Mouse (Mus musculus): Measurements from ENCODE around the gene Agfg1. TPM values are rescaled to one million over a fixed set of nuclear protein-coding genes. Genes with fewer than 3 reads are reported as not detected.
"Not testable (repeated sequence)": the region's sequence is repeated elsewhere in the genome, so short reads cannot be mapped to it uniquely, and the experiment has no call there.

Gene Agfg1
- polyA plus RNA-seq, 1 experiment from 2014 or later, result 32.3 TPM

- WGBS, result 95% methylated on average over 4 of the region's 4 CpGs
- Histone ChIP-seq H3K27me3 (replicated peaks; ENCODE audit: low read depth, poor library complexity, severe bottlenecking) (no peaks in the 10 kb centered on the region), H3K4me3 (no peak overlapping the region), H3K27ac (replicated peaks) (no peak overlapping the region), H3K36me3 (replicated peaks) (peaks cover 21% of the 10 kb centered on the region), H3K9me3 (no peaks in the 10 kb centered on the region), H3K4me1 (0 out of 2 replicates have a peak, but pooled peaks cover 2% of the 10 kb centered on the region)
- no peak for DNase-seq (ENCODE audit: low spot score)
Observed at GRCm38 (mm10) chr1:82860391-82860790, 21.1 kb downstream of the Agfg1 start.

GRCm38 (mm10) chr1:82870202-82870601, 30.9 kb downstream of the Agfg1 start:
- Histone ChIP-seq H3K36me3 (replicated peaks) (peaks cover 43% of the 10 kb centered on the region), H3K27me3 (replicated peaks; ENCODE audit: low read depth, poor library complexity, severe bottlenecking) (no peaks in the 10 kb centered on the region), H3K27ac (replicated peaks) (no peak overlapping the region), H3K4me3 (no peak overlapping the region), H3K9me3 (no peaks in the 10 kb centered on the region), H3K4me1 (peaks cover 6% of the 10 kb centered on the region; the same call in 1 of the 2 replicates)
- WGBS, result 77% methylated on average over 3 of the region's 3 CpGs
- no peak for DNase-seq (ENCODE audit: low spot score)

GRCm38 (mm10) chr1:82879172-82879571, 39.9 kb downstream of the Agfg1 start:
- Histone ChIP-seq H3K27me3 (replicated peaks; ENCODE audit: low read depth, poor library complexity, severe bottlenecking) (no peaks in the 10 kb centered on the region), H3K36me3 (replicated peaks) (peaks cover 74% of the 10 kb centered on the region), H3K9me3 (no peaks in the 10 kb centered on the region), H3K4me1 (no peaks in the 10 kb centered on the region), H3K4me3 (no peak overlapping the region), H3K27ac (replicated peaks) (no peak overlapping the region)
- WGBS, result 89% methylated on average over 2 of the region's 2 CpGs
- no peak for DNase-seq (ENCODE audit: low spot score)

DNA sequence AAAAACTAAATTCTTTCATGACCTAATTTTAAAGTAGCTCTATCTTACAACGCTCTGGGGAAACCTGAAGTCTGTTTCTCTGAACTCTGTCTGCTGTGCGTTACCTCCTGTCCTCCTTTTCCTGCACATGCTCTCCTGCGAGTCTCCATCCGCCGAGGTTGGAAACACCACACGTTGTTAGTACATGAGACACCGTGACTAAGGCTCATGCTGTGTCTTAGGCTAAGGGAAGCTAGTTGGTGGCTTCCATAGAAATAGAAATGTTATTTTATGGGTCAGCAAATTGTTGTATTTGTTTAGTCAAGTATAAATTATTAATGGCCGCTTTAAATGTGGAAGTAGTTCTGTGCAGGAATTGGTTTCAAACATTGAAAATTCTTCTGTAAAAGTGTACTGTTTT, 40.9 kb downstream of the Agfg1 start:
- WGBS, result 88% methylated on average over 8 of the region's 8 CpGs
- no peaks in the 10 kb centered on the region for H3K4me1 ChIP-seq
- no peak for DNase-seq (ENCODE audit: low spot score)
- H3K27me3 ChIP-seq (replicated peaks; ENCODE audit: low read depth, poor library complexity, severe bottlenecking), result no peaks in the 10 kb centered on the region
- peaks cover 78% of the 10 kb centered on the region for H3K36me3 ChIP-seq (replicated peaks)
- H3K9me3 ChIP-seq, result no peaks in the 10 kb centered on the region
- no peak overlapping the region for H3K27ac ChIP-seq (replicated peaks)
- no peak overlapping the region for H3K4me3 ChIP-seq

DNA sequence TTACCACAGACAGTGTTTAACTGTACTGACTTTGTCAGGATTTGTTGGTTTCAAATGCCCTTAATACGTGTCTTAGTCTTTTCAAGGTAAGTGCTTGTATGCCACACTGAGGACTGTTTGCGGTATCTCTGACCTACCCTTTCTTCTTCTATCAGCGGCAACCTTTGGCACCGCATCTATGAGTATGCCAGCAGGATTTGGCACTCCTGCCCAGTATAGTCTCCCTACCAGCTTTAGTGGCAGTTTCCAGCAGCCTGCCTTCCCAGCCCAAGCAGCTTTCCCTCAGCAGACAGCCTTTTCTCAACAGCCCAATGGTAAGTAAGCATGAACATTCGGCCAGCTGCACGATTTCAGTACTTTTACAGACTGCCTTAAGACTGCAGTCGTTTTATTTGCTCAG, 54.0 kb downstream of the Agfg1 start:
- H3K36me3 ChIP-seq (replicated peaks), result peaks cover 81% of the 10 kb centered on the region
- no peaks in the 10 kb centered on the region for H3K27me3 ChIP-seq (replicated peaks; ENCODE audit: low read depth, poor library complexity, severe bottlenecking)
- WGBS, result 94% methylated on average over 7 of the region's 7 CpGs
- H3K4me1 ChIP-seq, result no peaks in the 10 kb centered on the region
- no peaks in the 10 kb centered on the region for H3K9me3 ChIP-seq
- no peak overlapping the region for H3K27ac ChIP-seq (replicated peaks)
- H3K4me3 ChIP-seq, result no peak overlapping the region
- DNase-seq (ENCODE audit: low spot score), result no peak

GRCm38 (mm10) chr1:82900567-82900966, 61.3 kb downstream of the Agfg1 start:
- Histone ChIP-seq H3K36me3 (replicated peaks) (peaks cover 66% of the 10 kb centered on the region), H3K27ac (replicated peaks) (no peak overlapping the region), H3K4me3 (no peak overlapping the region), H3K4me1 (no peaks in the 10 kb centered on the region), H3K27me3 (replicated peaks; ENCODE audit: low read depth, poor library complexity, severe bottlenecking) (no peaks in the 10 kb centered on the region), H3K9me3 (no peaks in the 10 kb centered on the region)
- DNase-seq (ENCODE audit: low spot score), result no peak
- WGBS, result 91% methylated on average over 1 of the region's 1 CpGs

DNA sequence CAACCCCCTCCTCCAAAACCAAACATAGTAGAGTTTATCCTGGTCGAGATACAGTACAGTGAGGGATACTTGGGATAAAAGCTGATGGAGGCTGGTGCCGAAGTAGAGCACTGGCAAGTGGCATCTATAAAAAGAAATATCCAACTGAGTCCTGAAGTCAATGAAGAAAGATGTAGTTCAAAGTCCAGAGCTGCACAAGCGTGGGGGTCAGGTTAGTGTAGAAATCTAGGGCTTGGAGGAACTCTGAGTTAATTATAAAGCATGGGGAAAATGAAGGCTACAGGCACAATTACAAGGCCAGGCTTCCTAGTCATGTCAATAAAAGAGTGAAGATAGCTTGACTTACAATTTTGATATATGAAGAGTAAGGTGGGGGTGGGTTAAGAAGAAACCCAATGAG, 61.9 kb downstream of the Agfg1 start:
- Histone ChIP-seq H3K36me3 (replicated peaks) (peaks cover 61% of the 10 kb centered on the region), H3K27ac (replicated peaks) (no peak overlapping the region), H3K4me3 (no peak overlapping the region), H3K27me3 (replicated peaks; ENCODE audit: low read depth, poor library complexity, severe bottlenecking) (no peaks in the 10 kb centered on the region), H3K9me3 (no peaks in the 10 kb centered on the region), H3K4me1 (no peaks in the 10 kb centered on the region)
- no peak for DNase-seq (ENCODE audit: low spot score)
- WGBS, result 90% methylated on average over 3 of the region's 3 CpGs

DNA sequence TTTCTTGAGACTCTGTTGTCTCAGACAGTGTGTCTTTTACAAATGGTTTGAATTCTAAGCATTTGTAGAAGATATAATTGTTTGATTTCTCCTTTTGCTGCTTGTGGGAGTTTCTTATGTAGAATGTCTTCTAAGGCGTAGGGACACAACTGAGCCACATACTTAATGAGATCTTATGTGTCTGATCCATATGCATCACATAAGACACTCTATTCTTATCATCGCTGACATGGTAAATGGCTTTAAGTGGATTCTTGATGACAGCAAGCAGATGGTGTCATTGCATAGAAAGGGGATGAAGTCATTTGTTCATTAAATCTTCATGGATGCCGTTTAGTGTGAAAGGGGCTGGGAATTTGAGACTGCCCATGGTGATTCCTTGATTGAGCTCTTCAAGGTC, 66.6 kb downstream of the Agfg1 start:
- Histone ChIP-seq H3K9me3 (no peaks in the 10 kb centered on the region), H3K4me1 (no peaks in the 10 kb centered on the region), H3K27ac (replicated peaks) (no peak overlapping the region), H3K27me3 (replicated peaks; ENCODE audit: low read depth, poor library complexity, severe bottlenecking) (no peaks in the 10 kb centered on the region), H3K36me3 (replicated peaks) (peaks cover 27% of the 10 kb centered on the region), H3K4me3 (no peak overlapping the region)
- no peak for DNase-seq (ENCODE audit: low spot score)
- 85% methylated on average over 3 of the region's 3 CpGs for WGBS

GRCm38 (mm10) chr1:82913025-82913424, 73.7 kb downstream of the Agfg1 start, which contains the start of gene A030005L19Rik:
TSS of gene A030005L19Rik (plus strand) at chr1:82913325.
- 87% methylated on average over 3 of the region's 3 CpGs for WGBS
- H3K36me3 ChIP-seq (replicated peaks), result no peaks in the 10 kb centered on the region; the same call in 1 of the 2 replicates
- DNase-seq (ENCODE audit: low spot score), result no peak

DNA sequence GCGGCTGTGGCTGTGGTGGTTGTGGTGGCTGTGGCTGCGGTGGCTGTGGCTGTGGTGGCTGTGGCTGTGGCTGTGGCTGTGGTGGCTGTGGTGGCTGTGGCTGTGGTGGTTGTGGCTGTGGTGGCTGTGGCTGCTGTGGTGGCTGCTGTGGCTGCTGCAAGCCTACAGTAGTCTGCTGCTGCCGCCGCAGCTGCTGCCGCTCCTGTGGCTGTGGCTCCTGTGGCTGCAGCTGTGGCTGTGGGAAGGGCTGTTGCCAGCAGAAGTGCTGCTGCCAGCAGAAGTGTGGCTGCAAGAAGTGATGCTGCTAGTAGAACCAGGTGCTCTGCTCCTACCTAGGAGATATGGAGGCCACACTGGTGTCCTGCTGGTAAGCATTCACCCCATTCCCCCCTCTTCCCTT, 74.2 kb downstream of the Agfg1 start:
- H3K27ac ChIP-seq (replicated peaks); H3K36me3 ChIP-seq (replicated peaks); H3K9me3 ChIP-seq; DNase-seq (ENCODE audit: low spot score); H3K27me3 ChIP-seq (replicated peaks; ENCODE audit: low read depth, poor library complexity, severe bottlenecking); H3K4me3 ChIP-seq: not testable (repeated sequence)
- H3K4me1 ChIP-seq, result peaks cover 12% of the 10 kb centered on the region
- 99% methylated on average over 5 of the region's 5 CpGs for WGBS

More at GRCm38 (mm10) chr1:82913025-82913424, 73.7 kb downstream of the Agfg1 start, which contains the start of gene A030005L19Rik:
- H3K4me1 ChIP-seq, result peaks cover 10% of the 10 kb centered on the region
- H3K27me3 ChIP-seq (replicated peaks; ENCODE audit: low read depth, poor library complexity, severe bottlenecking), result no peaks in the 10 kb centered on the region
- H3K4me3 ChIP-seq, result no peak within 1 kb of the TSS
- H3K27ac ChIP-seq (replicated peaks), result no peak within 1 kb of the TSS
- H3K9me3 ChIP-seq, result no peaks in the 10 kb centered on the region

DNA sequence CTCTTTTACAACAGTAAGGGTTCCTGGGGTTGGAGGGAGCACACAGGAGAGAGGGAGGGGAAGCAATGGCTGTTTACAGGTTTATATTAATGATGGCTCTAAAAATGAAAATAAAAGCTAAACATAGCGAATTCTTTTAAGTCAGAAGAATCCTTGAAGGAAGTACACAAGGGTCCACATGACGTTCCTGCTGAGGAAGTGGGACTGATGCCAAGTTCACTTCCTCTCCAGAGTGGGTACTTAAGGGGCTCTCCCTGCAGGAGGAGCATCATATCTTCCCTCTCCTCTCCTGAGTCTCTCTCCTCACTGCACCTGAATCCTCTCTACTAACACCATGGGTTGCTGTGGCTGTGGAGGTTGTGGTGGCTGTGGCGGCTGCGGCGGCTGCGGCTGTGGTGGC, 85.4 kb downstream of the Agfg1 start, which contains the start of gene A030014E15Rik:
Gene A030014E15Rik (plus strand): TSS at position 268 of the 400 bp plus-strand sequence.
- Histone ChIP-seq H3K36me3 (replicated peaks) (no peaks in the 10 kb centered on the region), H3K27me3 (replicated peaks; ENCODE audit: low read depth, poor library complexity, severe bottlenecking) (no peaks in the 10 kb centered on the region), H3K4me1 (no peaks in the 10 kb centered on the region), H3K27ac (replicated peaks) (no peak within 1 kb of the TSS), H3K4me3 (no peak within 1 kb of the TSS), H3K9me3 (no peaks in the 10 kb centered on the region)
- WGBS, result 95% methylated on average over 6 of the region's 6 CpGs
- no peak for DNase-seq (ENCODE audit: low spot score)

- WGBS, result 88% methylated on average over 3 of the region's 3 CpGs
- H3K36me3 ChIP-seq (replicated peaks); H3K4me1 ChIP-seq; DNase-seq (ENCODE audit: low spot score); H3K4me3 ChIP-seq; H3K27me3 ChIP-seq (replicated peaks; ENCODE audit: low read depth, poor library complexity, severe bottlenecking); H3K9me3 ChIP-seq; H3K27ac ChIP-seq (replicated peaks): not testable (repeated sequence)
Observed at GRCm38 (mm10) chr1:82930558-82930957, 91.3 kb downstream of the Agfg1 start.

DNA sequence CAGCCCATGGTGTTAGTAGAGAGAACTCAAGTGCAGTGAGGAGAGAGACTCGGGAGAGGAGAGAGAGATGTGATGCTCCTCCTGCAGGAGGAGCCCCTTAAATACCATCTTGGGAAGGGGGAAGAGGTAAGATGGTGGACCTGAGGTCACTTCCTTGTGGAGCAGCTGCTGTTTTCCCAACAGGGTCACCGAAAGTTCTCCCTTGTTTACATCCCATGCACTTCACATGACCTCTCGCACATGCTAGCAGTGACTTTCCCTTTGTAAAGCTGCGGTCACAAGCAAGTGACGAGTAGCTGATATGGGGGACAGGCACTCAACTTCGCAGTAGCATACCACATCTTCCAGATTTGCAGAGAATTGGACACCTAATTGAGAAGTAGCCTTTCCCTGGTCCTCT, 92.0 kb downstream of the Agfg1 start, which contains the start of gene Gm6217:
Gene Gm6217 (minus strand): TSS at position 74 of the 400 bp plus-strand sequence.
- H3K4me1 ChIP-seq; DNase-seq (ENCODE audit: low spot score); H3K36me3 ChIP-seq (replicated peaks); H3K27ac ChIP-seq (replicated peaks); H3K4me3 ChIP-seq; H3K9me3 ChIP-seq; H3K27me3 ChIP-seq (replicated peaks; ENCODE audit: low read depth, poor library complexity, severe bottlenecking): not testable (repeated sequence)
- WGBS, result no CpG with 5 or more reads among the region's 6 CpGs

All from embryonic facial prominence, embryonic 10.5 days (tissue).